Mouse (Mus musculus) embryonic facial prominence, embryonic 13.5 days (tissue): ENCODE results near the gene Tcaf1. TPM values are rescaled to one million over a fixed set of nuclear protein-coding genes. Genes with fewer than 3 reads are reported as not detected.

Source experiments
- ATAC-seq: fragments of 200-750 bp; cut with Nextera tagmentation; 2 replicates; pipeline ENCODE4 v1.8.0; 2017; ENCODE audit warnings: low read depth; ENCODE audit not compliant: insufficient number of reproducible peaks, insufficient read depth, low FRiP score, low TSS enrichment
- H3K27ac ChIP-seq: fragments of 300-500 bp; sonication (generic); 2 replicates; pipeline ENCODE4 v1.5.1; 2015; ENCODE audit warnings: moderate library complexity, mild to moderate bottlenecking, inconsistent platforms
- H3K27me3 ChIP-seq: fragments of 300-500 bp; sonication (generic); 2 replicates; pipeline ENCODE4 v1.6.1; 2015; ENCODE audit warnings: mild to moderate bottlenecking, inconsistent platforms
- H3K36me3 ChIP-seq: fragments of 300-500 bp; sonication (generic); 2 replicates; pipeline ENCODE4 v1.6.1; 2015; ENCODE audit warnings: mild to moderate bottlenecking, inconsistent platforms
- H3K4me1 ChIP-seq: fragments of 300-500 bp; sonication (generic); 2 replicates; pipeline ENCODE4 v1.6.1; 2015; ENCODE audit warnings: inconsistent platforms
- H3K4me2 ChIP-seq: fragments of 300-500 bp; sonication (generic); 2 replicates; pipeline ENCODE4 v1.6.1; 2015; ENCODE audit warnings: moderate library complexity, mild to moderate bottlenecking, inconsistent platforms
- H3K4me3 ChIP-seq: fragments of 300-500 bp; sonication (generic); 2 replicates; pipeline ENCODE4 v1.5.1; 2015; ENCODE audit warnings: mild to moderate bottlenecking, inconsistent platforms
- H3K9ac ChIP-seq: fragments of 300-500 bp; sonication (generic); 2 replicates; pipeline ENCODE4 v1.6.1; 2015; ENCODE audit warnings: mild to moderate bottlenecking, inconsistent platforms
- H3K9me3 ChIP-seq: fragments of 300-500 bp; sonication (generic); 2 replicates; pipeline ENCODE4 v1.6.1; 2016; ENCODE audit warnings: inconsistent platforms
- WGBS: fragments of 180-500 bp; shearing (Covaris S2); methylation state at CpG from one replicate; pipeline ENCODE4 v1.1.7; 2015; ENCODE audit warnings: mixed read lengths; 5-methylcytosine and 5-hydroxymethylcytosine counted together
- polyA plus RNA-seq: library from polyadenylated mRNA; unstranded; fragments of >200 nt; fragmentation: Nextera tagmentation; extraction: Ambion mirVana; gene quantifications from 2 replicates; pipeline ENCODE4 v1.2.1, GENCODE M21; 2015

Gene Tcaf1
- polyA plus RNA-seq, 1 experiment from 2014 or later = 75.6 TPM

DNA sequence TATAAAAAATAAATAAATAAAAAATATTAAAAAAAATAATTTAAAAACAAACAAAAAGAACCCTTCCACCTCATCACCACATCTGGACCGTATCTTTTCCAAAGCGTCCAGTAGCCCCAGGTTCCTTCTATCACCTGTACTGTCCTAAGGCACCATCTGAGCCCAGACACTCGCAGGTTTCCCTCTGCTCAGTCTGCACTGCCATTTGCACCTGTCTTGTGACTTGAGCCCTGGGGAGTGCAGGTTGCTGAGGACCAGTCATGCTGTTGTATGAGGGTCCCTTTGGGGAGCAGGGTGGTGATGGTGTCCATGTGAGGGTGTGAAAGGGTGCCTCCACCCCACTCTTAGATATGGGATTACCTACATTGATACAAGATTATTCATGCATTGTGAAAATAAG is 33.9 kb downstream of the Tcaf1 start:
- H3K27ac ChIP-seq = no peak overlapping the region
- H3K4me1 ChIP-seq = no peaks in the 10 kb centered on the region
- H3K9ac ChIP-seq = no peak overlapping the region
- H3K36me3 ChIP-seq = peaks cover 76% of the 10 kb centered on the region
- no peaks in the 10 kb centered on the region for H3K9me3 ChIP-seq
- no peaks in the 10 kb centered on the region for H3K27me3 ChIP-seq
- no peak overlapping the region for H3K4me3 ChIP-seq
- 92% methylated on average over 3 of the region's 3 CpGs for WGBS
- no peak for ATAC-seq
- H3K4me2 ChIP-seq = no peak overlapping the region

DNA sequence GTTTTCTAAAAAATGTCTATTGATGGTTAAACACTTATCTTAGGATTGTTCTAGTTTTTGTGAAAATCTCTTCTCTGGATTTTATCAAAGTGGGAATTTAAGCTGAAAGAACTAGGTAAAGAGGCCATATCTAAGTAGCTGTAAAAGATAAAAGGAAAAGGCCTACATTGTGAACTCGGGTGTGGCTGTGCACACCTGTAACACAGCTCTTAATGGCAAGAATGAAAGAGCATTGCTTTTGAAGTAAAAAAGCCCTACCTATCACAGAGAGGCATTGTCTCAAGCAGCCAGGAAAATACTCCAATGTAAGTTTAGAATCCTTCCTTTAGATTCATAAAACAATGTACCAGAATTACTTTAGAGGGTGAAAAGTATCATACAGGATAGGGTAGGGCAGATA is 38.1 kb downstream of the Tcaf1 start:
- Histone ChIP-seq H3K4me3 (no peak overlapping the region), H3K9ac (no peak overlapping the region), H3K4me2 (no peak overlapping the region), H3K27me3 (no peaks in the 10 kb centered on the region), H3K9me3 (no peaks in the 10 kb centered on the region), H3K27ac (no peak overlapping the region), H3K36me3 (peaks cover 55% of the 10 kb centered on the region), H3K4me1 (no peaks in the 10 kb centered on the region)
- no peak for ATAC-seq
- WGBS = 89% methylated on average over 1 of the region's 1 CpGs

DNA sequence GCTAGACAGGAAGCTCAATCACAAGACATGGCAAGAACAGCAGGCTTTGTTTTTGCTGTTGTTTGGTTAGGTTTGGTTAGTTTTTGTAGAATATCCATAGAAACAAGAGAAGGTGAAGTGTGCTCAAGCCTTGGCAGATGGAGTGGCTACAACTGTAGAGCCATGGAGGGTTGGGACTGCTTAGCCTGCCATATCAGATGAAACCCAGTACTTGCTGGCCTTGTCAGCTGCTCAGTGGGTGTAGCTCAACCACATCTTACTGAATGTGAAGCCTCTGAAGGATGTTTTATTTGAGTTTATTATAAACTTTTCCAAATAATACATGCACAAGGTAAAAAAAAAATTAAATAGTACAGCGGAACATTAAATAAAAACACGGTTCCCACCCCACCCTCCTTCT is 42.2 kb downstream of the Tcaf1 start:
- no peak for ATAC-seq

DNA sequence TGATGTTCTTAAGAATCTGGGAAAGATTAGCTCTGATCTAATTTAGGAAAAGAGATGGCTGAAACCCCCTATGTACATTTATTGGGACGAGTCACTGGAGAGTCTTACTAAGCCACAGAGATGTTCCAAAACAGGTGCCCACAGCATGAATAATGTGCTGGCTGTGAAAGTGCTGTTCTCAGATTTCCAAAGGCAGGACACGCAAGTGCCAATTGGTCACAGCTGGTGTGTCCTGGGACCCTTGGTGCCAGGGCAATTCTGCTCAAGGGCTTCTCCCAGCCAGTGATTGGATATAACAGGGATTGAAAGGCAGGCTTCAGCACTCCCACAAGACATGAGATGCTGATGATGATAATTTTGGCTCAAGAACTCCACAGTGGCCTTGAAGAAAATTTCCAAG is 48.1 kb downstream of the Tcaf1 start:
- Histone ChIP-seq H3K27ac (no peak overlapping the region), H3K4me2 (no peak overlapping the region), H3K4me3 (no peak overlapping the region), H3K27me3 (no peaks in the 10 kb centered on the region), H3K36me3 (no peaks in the 10 kb centered on the region), H3K9ac (no peak overlapping the region), H3K4me1 (no peaks in the 10 kb centered on the region), H3K9me3 (no peaks in the 10 kb centered on the region)
- no peak for ATAC-seq
- WGBS = 27% methylated on average over 2 of the region's 2 CpGs

More for the DNA sequence above, 42.2 kb downstream of the Tcaf1 start:
- no peak overlapping the region for H3K9ac ChIP-seq
- 93% methylated on average over 2 of the region's 2 CpGs for WGBS
- no peaks in the 10 kb centered on the region for H3K9me3 ChIP-seq
- H3K36me3 ChIP-seq = peaks cover 16% of the 10 kb centered on the region
- no peaks in the 10 kb centered on the region for H3K4me1 ChIP-seq
- H3K27ac ChIP-seq = no peak overlapping the region
- no peak overlapping the region for H3K4me3 ChIP-seq
- no peaks in the 10 kb centered on the region for H3K27me3 ChIP-seq
- H3K4me2 ChIP-seq = no peak overlapping the region

DNA sequence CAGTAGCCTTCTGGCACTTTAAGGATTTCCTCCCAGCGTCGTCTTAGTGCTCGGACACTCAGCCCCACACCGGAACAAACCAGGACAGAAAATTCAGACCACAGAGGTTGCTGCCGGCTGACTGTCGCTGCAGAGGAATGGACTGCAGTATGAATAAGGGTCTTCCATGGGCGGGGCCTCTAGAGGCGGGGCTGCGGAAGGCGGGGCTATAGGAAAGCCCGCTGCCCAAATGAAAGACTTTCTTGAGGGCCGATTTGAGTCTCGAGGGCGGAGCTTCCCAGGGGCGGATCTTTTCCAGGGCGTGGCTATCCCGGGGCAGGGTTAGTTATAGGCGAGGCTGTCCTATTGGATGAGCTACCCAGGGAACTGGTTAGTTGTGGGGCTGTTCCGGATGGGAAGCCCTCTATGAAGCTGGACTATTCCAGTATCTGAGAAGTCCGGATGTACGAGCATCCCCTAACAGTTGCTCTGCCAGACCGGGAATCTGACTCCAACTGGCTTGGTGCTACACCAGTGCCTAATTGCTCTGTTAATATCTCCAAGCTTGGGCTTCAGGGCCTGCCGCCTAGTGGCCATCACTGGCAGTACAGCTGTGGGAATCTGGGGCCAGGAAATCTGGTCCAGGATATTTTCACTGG is 64.9 kb downstream of the Tcaf1 start, which contains the start of gene Tcaf2:
Tcaf2 (minus strand) TSS at position 343 of the 638 bp plus-strand sequence.
- Histone ChIP-seq H3K4me3 (peak within 1 kb of the TSS; percentile 42), H3K9me3 (no peaks in the 10 kb centered on the region), H3K9ac (0 out of 2 replicates have a peak within 1 kb of the TSS, but pooled peaks have one; percentile 40), H3K27ac (no peak within 1 kb of the TSS), H3K4me1 (0 out of 2 replicates have a peak, but pooled peaks cover 2% of the 10 kb centered on the region), H3K27me3 (no peaks in the 10 kb centered on the region), H3K36me3 (no peaks in the 10 kb centered on the region), H3K4me2 (peak within 1 kb of the TSS; percentile 66)
- ATAC-seq = peak; percentile 94
- WGBS = under 1% methylated on average over 23 of the region's 23 CpGs

DNA sequence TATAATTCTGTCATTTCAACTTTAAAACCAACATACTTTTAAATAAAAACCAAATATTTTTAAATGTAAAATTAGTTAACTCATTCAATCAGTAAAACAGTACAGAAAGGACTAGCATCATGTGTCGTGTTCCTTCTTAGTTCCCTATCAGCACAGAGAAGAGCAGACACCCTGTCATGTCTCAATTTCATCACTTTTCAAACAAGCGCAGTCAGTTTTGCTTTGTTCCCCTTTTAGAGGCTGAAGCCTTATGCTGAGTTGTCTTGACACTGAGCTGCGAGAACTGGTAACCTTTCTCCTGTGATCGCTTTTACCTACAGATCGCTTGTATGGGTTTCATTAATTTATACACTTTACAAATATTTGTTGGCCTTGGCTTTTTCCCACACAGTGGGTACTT is 75.5 kb downstream of the Tcaf1 start:
- Histone ChIP-seq H3K4me3 (no peak overlapping the region), H3K9me3 (no peaks in the 10 kb centered on the region), H3K4me2 (no peak overlapping the region), H3K27ac (no peak overlapping the region), H3K9ac (no peak overlapping the region), H3K27me3 (no peaks in the 10 kb centered on the region), H3K4me1 (no peaks in the 10 kb centered on the region), H3K36me3 (no peaks in the 10 kb centered on the region)
- ATAC-seq = no peak
- WGBS = 86% methylated on average over 5 of the region's 5 CpGs

DNA sequence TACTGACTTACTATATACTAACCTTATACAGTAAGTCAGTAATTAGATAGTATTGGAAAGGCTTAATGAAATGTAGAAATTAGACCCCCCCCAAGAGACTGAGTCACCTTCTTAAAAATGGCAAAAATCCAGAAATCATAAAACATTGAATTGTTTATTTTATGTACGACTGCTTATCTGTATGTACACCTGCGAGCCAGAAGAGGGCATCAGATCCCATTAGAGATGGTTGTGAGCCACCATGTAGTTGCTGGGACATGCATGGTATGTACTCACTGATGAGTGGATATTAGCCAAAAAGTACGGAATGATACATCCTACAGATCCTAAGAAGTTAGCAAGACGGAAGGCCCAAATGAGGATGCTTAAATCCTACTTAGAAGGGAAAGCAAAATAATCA is 78.5 kb downstream of the Tcaf1 start:
- ATAC-seq = no peak
- Histone ChIP-seq H3K27ac (no peak overlapping the region), H3K27me3 (no peaks in the 10 kb centered on the region), H3K4me2 (no peak overlapping the region), H3K4me1 (no peaks in the 10 kb centered on the region), H3K4me3 (no peak overlapping the region), H3K9ac (no peak overlapping the region), H3K36me3 (no peaks in the 10 kb centered on the region), H3K9me3 (no peaks in the 10 kb centered on the region)
- WGBS = 77% methylated on average over 4 of the region's 4 CpGs

Other genes with a start within 250 kb of the Tcaf1 start
- gene Olfr458, start 244.9 kb downstream of the Tcaf1 start, polyA plus RNA-seq = not detected in 2 replicates
- gene Olfr457, start 233.8 kb downstream of the Tcaf1 start, polyA plus RNA-seq = not detected in 2 replicates
- gene Olfr456, start 222.9 kb downstream of the Tcaf1 start, polyA plus RNA-seq = not detected in 2 replicates
- gene Olfr455, start 162.5 kb downstream of the Tcaf1 start, polyA plus RNA-seq = not detected in 2 replicates
- not detected in 2 replicates for gene Tcaf3, start 112.4 kb downstream of the Tcaf1 start, polyA plus RNA-seq
- gene Tcaf2, start 64.8 kb downstream of the Tcaf1 start, polyA plus RNA-seq = 4.3 and 5.3 TPM in 2 replicates
- not detected in 2 replicates for gene Olfr453, start 29.3 kb upstream of the Tcaf1 start, polyA plus RNA-seq
- gene Olfr38, start 46.3 kb upstream of the Tcaf1 start, polyA plus RNA-seq = not detected in 2 replicates
- not detected in 2 replicates for gene Olfr452, start 75.0 kb upstream of the Tcaf1 start, polyA plus RNA-seq
- gene Olfr450, start 101.9 kb upstream of the Tcaf1 start, polyA plus RNA-seq = not detected in 2 replicates
- not detected in 2 replicates for gene Olfr449, start 124.3 kb upstream of the Tcaf1 start, polyA plus RNA-seq
- not detected in 2 replicates for gene Olfr448, start 180.4 kb upstream of the Tcaf1 start, polyA plus RNA-seq
- not detected in 2 replicates for gene Olfr447, start 198.8 kb upstream of the Tcaf1 start, polyA plus RNA-seq
- not detected in 2 replicates for gene Olfr446, start 211.3 kb upstream of the Tcaf1 start, polyA plus RNA-seq
- not detected in 2 replicates for gene Olfr444, start 239.0 kb upstream of the Tcaf1 start, polyA plus RNA-seq